Mouse (Mus musculus) forebrain, embryonic 13.5 days (tissue): ENCODE data around the gene Kcng4. TPM values are rescaled to one million over a fixed set of nuclear protein-coding genes. Genes with fewer than 3 reads are reported as not detected.

Experiments
- ATAC-seq: fragments of 200-750 bp; cut with Nextera tagmentation; 2 replicates; pipeline ENCODE4 v1.8.0; 2017
- H3K27ac ChIP-seq: fragments of 300-500 bp; sonication (generic); 2 replicates; pipeline ENCODE4 v1.5.1; 2015; ENCODE audit warnings: inconsistent platforms, mild to moderate bottlenecking, moderate library complexity
- H3K27me3 ChIP-seq: fragments of 300-500 bp; sonication (generic); 2 replicates; pipeline ENCODE4 v1.6.1; 2015; ENCODE audit warnings: mild to moderate bottlenecking, inconsistent platforms
- H3K36me3 ChIP-seq: fragments of 300-500 bp; sonication (generic); 2 replicates; pipeline ENCODE4 v1.6.1; 2015; ENCODE audit warnings: mild to moderate bottlenecking, inconsistent platforms; ENCODE audit not compliant: poor library complexity, severe bottlenecking
- H3K4me1 ChIP-seq: fragments of 300-500 bp; sonication (generic); 2 replicates; pipeline ENCODE4 v1.6.1; 2015; ENCODE audit warnings: inconsistent platforms
- H3K4me2 ChIP-seq: fragments of 300-500 bp; sonication (generic); 2 replicates; pipeline ENCODE4 v1.6.1; 2015; ENCODE audit warnings: inconsistent platforms, mild to moderate bottlenecking, moderate library complexity
- H3K4me3 ChIP-seq: fragments of 300-500 bp; sonication (generic); 2 replicates; pipeline ENCODE4 v1.5.1; 2015; ENCODE audit warnings: mild to moderate bottlenecking, inconsistent platforms
- H3K9ac ChIP-seq: fragments of 300-500 bp; sonication (generic); 2 replicates; pipeline ENCODE4 v1.6.1; 2015; ENCODE audit warnings: mild to moderate bottlenecking, inconsistent platforms
- H3K9me3 ChIP-seq: fragments of 300-500 bp; sonication (generic); replicated peaks from 2 replicates; pipeline ENCODE4 v1.6.1; 2016; ENCODE audit warnings: inconsistent platforms
- WGBS: fragments of 180-500 bp; shearing (Covaris S2); methylation state at CpG from one replicate; pipeline ENCODE4 v1.1.7; 2015; 5-methylcytosine and 5-hydroxymethylcytosine counted together
- polyA plus RNA-seq: library from polyadenylated mRNA; unstranded; fragments of >200 nt; fragmentation: Nextera tagmentation; extraction: Ambion mirVana; gene quantifications from 2 replicates; pipeline ENCODE4 v1.2.1, GENCODE M21; 2015

Gene Kcng4
- polyA plus RNA-seq, 1 experiment from 2014 or later: 0.17 TPM

DNA sequence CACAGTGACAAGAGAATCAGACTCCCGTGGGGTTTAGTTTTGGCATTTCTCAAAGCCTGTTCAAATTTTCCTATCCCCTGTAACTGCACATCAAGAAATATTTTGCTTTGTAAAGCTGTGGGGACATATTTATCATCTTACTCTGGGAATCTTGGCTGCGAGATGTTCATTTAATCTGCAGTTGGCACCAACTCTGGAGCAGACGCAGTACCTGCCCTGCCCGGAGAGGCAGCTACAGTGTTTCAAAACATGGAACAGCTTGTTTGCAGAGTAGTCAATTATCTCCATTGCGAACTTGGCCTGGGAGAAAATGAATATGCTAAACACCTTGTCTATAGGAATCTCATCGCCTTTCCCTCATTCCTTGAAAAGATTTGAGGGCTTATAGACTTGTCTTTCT lies 2.8 kb upstream of the Kcng4 start:
- no peaks in the 10 kb centered on the region for H3K36me3 ChIP-seq
- no peak overlapping the region for H3K4me3 ChIP-seq
- H3K4me1 ChIP-seq: no peaks in the 10 kb centered on the region; the same call in 1 of the 2 replicates
- no peak for ATAC-seq
- H3K9ac ChIP-seq: no peak overlapping the region
- no peak overlapping the region for H3K4me2 ChIP-seq
- no peaks in the 10 kb centered on the region for H3K9me3 ChIP-seq
- no peak overlapping the region for H3K27ac ChIP-seq
- peaks cover 28% of the 10 kb centered on the region for H3K27me3 ChIP-seq
- WGBS: 57% methylated on average over 6 of the region's 6 CpGs

DNA sequence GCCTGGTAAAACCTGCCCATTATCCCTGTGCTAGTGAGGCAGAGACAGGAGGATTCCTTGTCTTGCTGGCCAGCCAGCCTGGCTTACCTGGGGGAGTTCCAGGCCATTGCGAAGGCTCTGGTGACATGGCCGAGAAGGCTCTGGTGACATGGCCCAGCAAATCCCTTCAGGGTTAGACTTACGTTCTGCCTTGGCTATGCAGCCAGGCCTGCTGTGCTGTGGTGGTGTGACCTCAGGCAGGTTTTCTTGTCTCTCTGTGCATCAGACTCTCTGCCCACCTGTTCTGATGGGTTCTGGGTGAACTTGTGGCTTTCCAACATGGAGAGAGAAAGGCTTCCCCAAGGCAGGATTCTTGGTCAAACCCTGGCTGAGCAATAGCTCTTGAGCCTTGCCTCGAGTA lies 1.9 kb upstream of the Kcng4 start:
- H3K36me3 ChIP-seq: no peaks in the 10 kb centered on the region
- 87% methylated on average over 4 of the region's 4 CpGs for WGBS
- no peak for ATAC-seq
- H3K4me1 ChIP-seq: no peaks in the 10 kb centered on the region; the same call in 1 of the 2 replicates
- no peak overlapping the region for H3K9ac ChIP-seq
- no peak overlapping the region for H3K4me2 ChIP-seq
- H3K9me3 ChIP-seq: no peaks in the 10 kb centered on the region
- no peak overlapping the region for H3K27ac ChIP-seq
- peaks cover 36% of the 10 kb centered on the region for H3K27me3 ChIP-seq
- no peak overlapping the region for H3K4me3 ChIP-seq

DNA sequence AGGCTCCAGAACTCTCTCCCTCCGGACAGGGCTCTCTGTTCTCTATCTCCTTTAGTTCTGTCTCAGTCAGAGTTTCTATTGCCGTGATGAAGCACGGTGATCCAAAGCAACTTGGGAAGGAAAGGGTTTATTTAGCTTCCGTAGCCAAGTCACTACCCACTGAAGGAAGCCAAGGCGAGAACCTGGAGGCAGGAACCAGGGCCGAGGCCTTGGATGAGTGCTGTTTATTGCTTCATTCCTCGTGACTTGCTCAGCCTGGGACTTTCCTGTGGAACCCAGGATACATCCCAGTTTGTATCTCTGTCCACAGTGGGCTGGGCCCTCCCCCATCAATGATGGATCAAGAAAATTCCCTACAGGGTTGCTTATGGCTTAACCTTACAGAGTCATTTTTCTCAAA lies 1.3 kb upstream of the Kcng4 start:
- whole genome bisulfite sequencing: 63% methylated on average over 7 of the region's 7 CpGs
- peaks cover 36% of the 10 kb centered on the region for H3K27me3 ChIP-seq
- no peaks in the 10 kb centered on the region for H3K36me3 ChIP-seq
- H3K4me3 ChIP-seq: no peak overlapping the region
- H3K4me1 ChIP-seq: no peaks in the 10 kb centered on the region; the same call in 1 of the 2 replicates
- ATAC-seq: no peak
- H3K9me3 ChIP-seq: no peaks in the 10 kb centered on the region
- no peak overlapping the region for H3K4me2 ChIP-seq
- no peak overlapping the region for H3K27ac ChIP-seq
- no peak overlapping the region for H3K9ac ChIP-seq

DNA sequence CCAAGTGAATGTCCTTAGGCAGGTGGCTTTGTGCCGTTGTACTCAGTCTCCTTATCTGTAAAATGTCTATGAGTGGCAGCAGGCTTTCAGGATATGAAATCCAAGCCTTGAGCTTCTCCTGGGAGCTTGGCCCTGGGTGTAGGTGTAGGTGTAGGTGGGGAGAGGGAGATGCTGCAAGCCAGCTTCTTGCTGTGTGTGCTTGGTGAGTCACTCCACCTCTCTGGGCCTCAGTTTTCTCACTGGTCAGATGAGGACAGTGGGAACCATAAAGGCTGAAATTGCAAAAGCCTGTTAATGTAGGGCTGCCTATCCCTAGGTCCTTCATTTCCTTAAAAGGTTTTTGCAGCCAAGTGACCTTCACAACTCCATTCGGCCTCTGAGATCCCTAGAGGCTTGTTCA lies 478 bp upstream of the Kcng4 start:
- Histone ChIP-seq H3K4me2 (no peak overlapping the region), H3K27ac (no peak overlapping the region), H3K9me3 (no peaks in the 10 kb centered on the region), H3K27me3 (peaks cover 36% of the 10 kb centered on the region), H3K9ac (no peak overlapping the region), H3K4me1 (no peaks in the 10 kb centered on the region; the same call in 1 of the 2 replicates), H3K36me3 (no peaks in the 10 kb centered on the region), H3K4me3 (no peak overlapping the region)
- WGBS: 59% methylated on average over 2 of the region's 2 CpGs
- ATAC-seq: no peak

DNA sequence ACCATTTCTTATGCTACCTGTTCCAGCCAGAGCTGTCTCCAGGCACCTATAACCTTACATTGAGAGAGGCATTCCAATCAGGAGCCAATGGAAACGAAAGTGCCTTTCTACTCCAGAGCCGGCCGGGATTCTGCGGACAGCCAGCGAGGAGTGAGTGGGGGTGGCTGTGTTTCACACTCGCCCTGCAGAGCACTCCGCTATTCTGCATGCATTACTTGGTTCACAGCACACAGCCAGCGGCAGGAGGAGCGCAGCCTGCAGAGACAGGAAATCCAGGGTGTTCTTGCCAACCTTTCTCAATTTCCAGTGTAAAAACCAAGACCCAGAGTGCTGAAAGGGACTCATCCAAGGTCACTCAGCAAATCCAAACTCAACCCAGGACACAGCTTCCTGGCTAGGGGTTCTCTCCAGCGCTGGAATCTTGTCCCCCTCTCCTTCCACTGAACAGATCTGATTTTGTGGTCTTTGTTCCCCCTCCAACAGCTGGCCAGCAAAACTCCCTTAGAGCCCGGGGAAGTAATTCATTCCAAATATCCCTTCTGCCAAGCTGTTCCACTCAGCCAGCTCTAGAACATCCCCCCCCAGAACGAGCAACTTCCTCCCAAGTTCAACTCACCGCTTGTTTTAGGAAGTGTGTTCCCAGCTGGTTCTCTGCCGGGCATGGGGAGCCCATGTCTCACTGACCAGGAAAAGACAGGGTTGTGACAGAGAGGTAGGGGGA lies 704 bp downstream of the Kcng4 start:
- Histone ChIP-seq H3K27ac (no peak overlapping the region), H3K4me3 (no peak overlapping the region), H3K4me1 (no peaks in the 10 kb centered on the region; the same call in 1 of the 2 replicates), H3K9me3 (no peaks in the 10 kb centered on the region), H3K4me2 (no peak overlapping the region), H3K27me3 (peaks cover 36% of the 10 kb centered on the region), H3K36me3 (no peaks in the 10 kb centered on the region), H3K9ac (0 out of 2 replicates have a peak overlapping the region, but pooled peaks have one; percentile 12)
- no peak for ATAC-seq
- WGBS: 20% methylated on average over 14 of the region's 14 CpGs

DNA sequence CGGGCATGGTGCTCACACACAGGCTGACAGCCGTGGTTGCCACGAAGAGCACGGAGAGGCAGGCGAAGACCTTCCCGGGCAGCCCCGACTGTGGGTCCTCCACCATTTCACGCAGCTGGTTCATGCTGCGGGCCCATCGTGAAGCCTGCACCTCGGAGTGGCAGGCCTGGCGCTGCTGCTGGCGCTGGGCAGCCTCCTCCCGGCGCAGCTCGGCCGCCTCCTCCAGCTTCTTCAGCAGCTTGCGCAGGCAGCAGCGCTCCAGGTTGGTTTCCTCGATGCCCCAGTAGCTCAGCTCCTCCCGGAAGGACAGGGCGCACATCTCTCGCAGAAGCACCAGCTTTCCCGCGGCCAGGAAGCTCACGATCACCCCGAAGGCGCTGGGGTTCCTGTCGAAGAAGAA lies 2.6 kb downstream of the Kcng4 start:
- 47% methylated on average over 29 of the region's 29 CpGs for WGBS
- H3K9ac ChIP-seq: no peak overlapping the region
- no peaks in the 10 kb centered on the region for H3K36me3 ChIP-seq
- peaks cover 36% of the 10 kb centered on the region for H3K27me3 ChIP-seq
- H3K4me2 ChIP-seq: no peak overlapping the region; the same call in 1 of the 2 replicates
- H3K9me3 ChIP-seq: no peaks in the 10 kb centered on the region
- H3K27ac ChIP-seq: no peak overlapping the region
- no peak for ATAC-seq
- H3K4me1 ChIP-seq: no peaks in the 10 kb centered on the region; the same call in 1 of the 2 replicates
- H3K4me3 ChIP-seq: no peak overlapping the region

DNA sequence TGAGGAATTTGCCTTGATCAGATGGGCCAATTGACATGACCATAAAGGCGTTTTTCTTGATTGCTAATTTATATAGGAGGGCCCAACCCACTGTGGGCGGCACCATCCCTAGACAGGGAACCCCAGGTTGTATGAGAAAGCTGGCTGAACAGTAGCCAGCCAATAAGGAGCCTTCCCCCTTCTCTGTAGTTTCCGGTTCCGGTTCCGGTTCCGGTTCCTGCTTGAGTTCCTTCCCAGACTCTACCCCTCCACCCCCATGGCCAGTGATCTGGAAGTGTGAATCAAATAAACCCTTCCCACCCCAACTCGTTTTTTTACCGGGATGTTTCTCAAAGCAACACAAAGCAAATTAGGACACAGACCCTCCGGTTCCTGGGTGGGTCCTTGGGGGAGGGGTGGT lies 3.2 kb downstream of the Kcng4 start:
- H3K4me3 ChIP-seq: no peak overlapping the region
- H3K27me3 ChIP-seq: peaks cover 36% of the 10 kb centered on the region
- no peak for ATAC-seq
- no peaks in the 10 kb centered on the region for H3K36me3 ChIP-seq
- no peak overlapping the region for H3K4me2 ChIP-seq
- H3K27ac ChIP-seq: no peak overlapping the region
- 85% methylated on average over 9 of the region's 9 CpGs for WGBS
- no peak overlapping the region for H3K9ac ChIP-seq
- no peaks in the 10 kb centered on the region; the same call in 1 of the 2 replicates for H3K4me1 ChIP-seq
- H3K9me3 ChIP-seq: no peaks in the 10 kb centered on the region

DNA sequence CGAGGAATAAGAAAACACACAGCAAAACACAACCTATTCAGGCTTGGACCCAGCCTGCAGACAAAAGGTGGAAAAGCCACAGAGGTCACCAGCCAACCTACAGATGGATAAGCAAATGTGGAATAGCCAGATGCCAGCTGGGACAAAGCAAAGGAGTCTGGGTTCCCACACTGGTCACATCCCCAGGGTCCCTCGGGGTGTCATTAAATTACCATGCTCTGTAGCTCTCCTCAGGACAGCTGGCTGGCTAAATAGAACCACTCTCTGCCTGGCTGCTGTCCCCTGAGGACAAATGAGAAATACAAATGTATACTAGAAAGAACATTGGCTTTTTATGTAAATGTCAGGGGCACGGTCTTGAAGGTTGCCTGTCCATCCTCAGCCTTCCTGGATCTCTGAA lies 4.6 kb downstream of the Kcng4 start:
- peaks cover 33% of the 10 kb centered on the region for H3K27me3 ChIP-seq
- H3K36me3 ChIP-seq: no peaks in the 10 kb centered on the region
- no peak overlapping the region for H3K4me2 ChIP-seq
- ATAC-seq: no peak
- H3K9me3 ChIP-seq: no peaks in the 10 kb centered on the region
- no peak overlapping the region for H3K27ac ChIP-seq
- 54% methylated on average over 3 of the region's 3 CpGs for WGBS
- no peaks in the 10 kb centered on the region; the same call in 1 of the 2 replicates for H3K4me1 ChIP-seq
- no peak overlapping the region for H3K4me3 ChIP-seq
- no peak overlapping the region for H3K9ac ChIP-seq

DNA sequence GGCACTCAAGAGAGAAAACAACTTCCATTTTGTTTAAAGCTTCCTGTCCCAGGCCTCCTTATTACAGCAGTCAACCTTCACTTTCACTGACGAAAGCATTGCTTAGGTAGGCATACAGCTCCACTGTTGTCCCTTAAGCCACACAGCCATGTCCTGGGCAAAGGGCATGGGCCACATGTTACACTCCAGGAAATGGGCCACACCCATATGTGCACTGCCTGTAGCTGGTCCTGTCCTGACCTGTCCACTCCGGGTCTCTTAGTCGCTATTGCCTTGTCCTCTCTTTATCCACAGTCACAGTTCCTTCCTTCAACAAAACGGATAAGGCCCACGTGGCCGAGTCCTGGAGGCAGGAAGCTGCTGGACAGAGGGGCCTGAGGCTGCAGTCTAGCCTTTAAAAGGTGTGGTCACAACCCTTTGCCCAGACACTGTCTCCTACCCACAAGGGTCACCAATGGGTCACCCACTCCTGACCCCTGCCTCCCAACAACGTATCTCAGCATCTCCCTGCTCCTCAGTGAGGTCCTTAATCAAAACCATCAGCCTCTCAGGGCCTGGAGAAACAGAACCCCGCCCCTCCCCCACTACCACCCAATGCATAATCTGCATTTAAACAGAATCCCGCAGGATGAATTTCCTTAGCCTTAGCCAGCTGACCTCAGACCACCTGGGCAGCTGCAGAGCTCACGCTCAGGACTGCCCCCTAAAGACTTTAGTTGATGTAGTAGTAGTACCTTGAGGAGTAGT lies 7.7 kb downstream of the Kcng4 start:
- 50% methylated on average over 10 of the region's 10 CpGs for WGBS

DNA sequence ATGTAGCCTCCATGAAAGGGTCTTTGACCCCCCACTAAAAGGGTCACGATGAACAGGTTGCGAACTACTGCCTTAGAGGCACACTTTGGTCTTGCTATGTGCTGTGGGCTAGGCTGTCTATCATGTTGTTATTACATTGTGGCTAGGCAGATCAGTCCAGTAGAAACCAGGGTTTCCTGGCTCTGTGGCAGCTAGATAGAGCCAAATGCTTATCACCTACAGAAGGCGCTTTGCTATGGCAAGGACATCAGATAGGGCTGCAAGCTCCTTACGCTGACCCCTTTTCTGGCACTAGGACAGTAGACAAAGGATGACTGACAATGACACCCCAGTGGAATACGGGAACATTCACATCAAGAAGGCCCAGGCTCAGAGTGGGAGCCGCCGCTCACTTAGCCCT lies 8.3 kb downstream of the Kcng4 start:
- no peak overlapping the region for H3K9ac ChIP-seq
- no peaks in the 10 kb centered on the region for H3K9me3 ChIP-seq
- no peak overlapping the region for H3K4me2 ChIP-seq
- no peak overlapping the region for H3K4me3 ChIP-seq
- ATAC-seq: no peak
- no peak overlapping the region for H3K27ac ChIP-seq
- H3K4me1 ChIP-seq: no peaks in the 10 kb centered on the region
- H3K36me3 ChIP-seq: no peaks in the 10 kb centered on the region
- no peaks in the 10 kb centered on the region for H3K27me3 ChIP-seq
- 85% methylated on average over 7 of the region's 7 CpGs for WGBS

More for the DNA sequence above, 7.7 kb downstream of the Kcng4 start:
- Histone ChIP-seq H3K9ac (no peak overlapping the region), H3K27ac (no peak overlapping the region), H3K27me3 (peaks cover 3% of the 10 kb centered on the region), H3K9me3 (no peaks in the 10 kb centered on the region), H3K4me2 (no peak overlapping the region), H3K4me3 (no peak overlapping the region), H3K4me1 (no peaks in the 10 kb centered on the region), H3K36me3 (no peaks in the 10 kb centered on the region)
- ATAC-seq: no peak

DNA sequence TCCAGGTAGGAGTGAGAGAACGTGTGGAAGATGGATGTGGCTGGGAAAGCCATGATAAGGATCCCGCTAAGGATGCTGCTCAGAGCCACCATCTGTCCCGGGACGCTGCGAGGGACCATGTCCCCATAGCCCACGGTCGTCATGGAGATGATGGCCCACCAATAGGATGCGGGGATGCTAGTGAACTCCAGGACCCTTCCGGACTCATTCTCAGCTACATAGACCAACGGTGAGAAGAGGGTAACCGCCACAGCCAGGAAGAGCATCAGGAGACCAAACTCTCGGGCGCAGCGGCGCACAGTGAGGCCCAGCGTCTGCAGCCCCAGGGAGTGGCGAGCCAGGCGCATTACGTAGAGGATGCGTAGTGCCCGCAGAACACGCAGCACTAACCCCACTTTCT lies 9.7 kb downstream of the Kcng4 start:
- Histone ChIP-seq H3K36me3 (no peaks in the 10 kb centered on the region), H3K4me2 (no peak overlapping the region), H3K27me3 (no peaks in the 10 kb centered on the region), H3K4me3 (no peak overlapping the region), H3K9me3 (no peaks in the 10 kb centered on the region), H3K27ac (no peak overlapping the region), H3K4me1 (no peaks in the 10 kb centered on the region), H3K9ac (no peak overlapping the region)
- ATAC-seq: no peak
- 79% methylated on average over 22 of the region's 22 CpGs for WGBS

DNA sequence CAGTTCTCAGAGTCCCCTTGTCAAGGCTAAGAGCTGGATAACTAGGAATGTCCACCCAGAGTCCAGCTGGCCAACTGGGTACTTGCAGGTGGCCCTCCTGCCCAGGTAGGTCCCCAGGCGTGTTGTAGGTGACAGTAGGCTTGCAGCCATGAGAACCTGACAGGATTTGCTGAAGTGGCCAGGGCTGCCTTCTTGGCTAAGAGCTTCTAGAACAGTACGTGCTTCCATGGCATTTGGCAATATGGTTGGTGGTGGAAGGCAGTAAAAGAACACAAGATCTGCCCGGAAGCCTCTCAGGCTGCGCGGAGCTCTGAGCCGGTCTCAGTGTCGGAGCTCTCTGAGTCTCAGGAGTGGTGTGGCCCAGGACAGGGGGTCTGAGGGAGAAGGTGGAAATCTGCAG lies 10.6 kb downstream of the Kcng4 start:
- H3K9ac ChIP-seq: no peak overlapping the region
- no peak overlapping the region for H3K27ac ChIP-seq
- H3K9me3 ChIP-seq: no peaks in the 10 kb centered on the region
- no peaks in the 10 kb centered on the region for H3K36me3 ChIP-seq
- H3K4me2 ChIP-seq: no peak overlapping the region
- no peak for ATAC-seq
- H3K4me3 ChIP-seq: no peak overlapping the region
- no peaks in the 10 kb centered on the region for H3K4me1 ChIP-seq
- no peaks in the 10 kb centered on the region for H3K27me3 ChIP-seq
- 92% methylated on average over 7 of the region's 7 CpGs for WGBS
